Mouse (Mus musculus) megakaryocyte, embryonic 14.5 days (primary cell): ENCODE data around the gene Ano6. TPM values are rescaled to one million over a fixed set of nuclear protein-coding genes. Genes with fewer than 3 reads are reported as not detected.

Experiments used
- H3K27me3 ChIP-seq: replicated peaks from 2 replicates; pipeline ENCODE3; 2012; ENCODE audit warnings: inconsistent platforms
- H3K36me3 ChIP-seq: replicated peaks from 2 replicates; pipeline ENCODE3; 2012; ENCODE audit warnings: low read length, inconsistent platforms, mixed read lengths
- H3K4me1 ChIP-seq: 2 replicates; pipeline ENCODE4 v1.6.1; 2012; ENCODE audit warnings: inconsistent platforms
- H3K4me3 ChIP-seq: replicated peaks from 2 replicates; pipeline ENCODE3; 2012; ENCODE audit warnings: moderate library complexity, mild to moderate bottlenecking, inconsistent platforms
- H3K9me3 ChIP-seq: 2 replicates; pipeline ENCODE4 v1.6.1; 2012; ENCODE audit warnings: inconsistent platforms
- FLI1 ChIP-seq: IDR thresholded peaks from 2 replicates; pipeline ENCODE4 v1.6.1; 2012; ENCODE audit warnings: low read length, inconsistent platforms, mixed read lengths
- GATA1 ChIP-seq: IDR thresholded peaks from 3 replicates; pipeline ENCODE4 v1.6.1; 2012; ENCODE audit warnings: mixed read lengths, low read length, inconsistent platforms, borderline replicate concordance
- polyA plus RNA-seq: library from polyadenylated mRNA; stranded (reverse); fragments of >175 nt; gene quantifications from 2 replicates; pipeline ENCODE4 v1.2.3, GENCODE M21; 2012; ENCODE audit warnings: low replicate concordance; ENCODE audit not compliant: insufficient read depth

The Ano6 gene
- polyA plus RNA-seq, 1 experiment = 10.3 TPM

GRCm38 (mm10) chr15:95774674-95775414 lies 15.8 kb upstream of the Ano6 start:
- Histone ChIP-seq H3K36me3 (peaks cover under 1% of the 10 kb centered on the region), H3K27me3 (no peaks in the 10 kb centered on the region), H3K4me1 (peaks cover 43% of the 10 kb centered on the region), H3K4me3 (no peak overlapping the region), H3K9me3 (peaks cover 4% of the 10 kb centered on the region)
- no peak for TF ChIP-seq GATA1
- no peak for TF ChIP-seq FLI1

GRCm38 (mm10) chr15:95777743-95778142 lies 12.9 kb upstream of the Ano6 start:
- Histone ChIP-seq H3K9me3 (peaks cover 25% of the 10 kb centered on the region), H3K4me1 (peaks cover 49% of the 10 kb centered on the region), H3K4me3 (no peak overlapping the region), H3K27me3 (no peaks in the 10 kb centered on the region), H3K36me3 (peaks cover 20% of the 10 kb centered on the region)
- TF ChIP-seq FLI1 (no peak), GATA1 (no peak)

GRCm38 (mm10) chr15:95778710-95779109 lies 11.9 kb upstream of the Ano6 start:
- peaks cover 25% of the 10 kb centered on the region for H3K9me3 ChIP-seq
- no peak overlapping the region for H3K4me3 ChIP-seq
- TF ChIP-seq GATA1 (no peak), FLI1 (no peak)
- peaks cover 46% of the 10 kb centered on the region for H3K4me1 ChIP-seq
- H3K27me3 ChIP-seq = no peaks in the 10 kb centered on the region
- peaks cover 20% of the 10 kb centered on the region for H3K36me3 ChIP-seq

GRCm38 (mm10) chr15:95786624-95787023 lies 4.0 kb upstream of the Ano6 start:
- H3K4me1 ChIP-seq = peaks cover 37% of the 10 kb centered on the region
- H3K9me3 ChIP-seq = peaks cover 33% of the 10 kb centered on the region
- H3K4me3 ChIP-seq = no peak overlapping the region
- H3K27me3 ChIP-seq = no peaks in the 10 kb centered on the region
- peaks cover 34% of the 10 kb centered on the region for H3K36me3 ChIP-seq
- TF ChIP-seq FLI1 (no peak), GATA1 (no peak)

- peaks cover 32% of the 10 kb centered on the region for H3K36me3 ChIP-seq
- TF ChIP-seq FLI1 = no peak
- no peak for TF ChIP-seq GATA1
- H3K4me3 ChIP-seq = no peak overlapping the region
- no peaks in the 10 kb centered on the region for H3K27me3 ChIP-seq
- peaks cover 43% of the 10 kb centered on the region for H3K4me1 ChIP-seq
- peaks cover 24% of the 10 kb centered on the region for H3K9me3 ChIP-seq
These were observed 3.1 kb upstream of the Ano6 start for GRCm38 (mm10) chr15:95787578-95787977.

GRCm38 (mm10) chr15:95789562-95790528 lies 798 bp upstream of the Ano6 start:
- H3K9me3 ChIP-seq = peaks cover 13% of the 10 kb centered on the region
- peak overlapping the region; percentile 99 for H3K4me3 ChIP-seq
- TF ChIP-seq GATA1 (no peak), FLI1 (no peak)
- peaks cover 65% of the 10 kb centered on the region for H3K4me1 ChIP-seq
- H3K36me3 ChIP-seq = peaks cover 43% of the 10 kb centered on the region
- no peaks in the 10 kb centered on the region for H3K27me3 ChIP-seq

GRCm38 (mm10) chr15:95791141-95791791 lies 623 bp downstream of the Ano6 start:
- peak overlapping the region; percentile 99 for H3K4me3 ChIP-seq
- H3K36me3 ChIP-seq = peaks cover 52% of the 10 kb centered on the region
- TF ChIP-seq FLI1 = no peak
- no peak for TF ChIP-seq GATA1
- H3K9me3 ChIP-seq = peaks cover 8% of the 10 kb centered on the region
- H3K27me3 ChIP-seq = no peaks in the 10 kb centered on the region
- H3K4me1 ChIP-seq = peaks cover 78% of the 10 kb centered on the region

GRCm38 (mm10) chr15:95791855-95792254 lies 1.2 kb downstream of the Ano6 start:
- H3K4me1 ChIP-seq = peaks cover 77% of the 10 kb centered on the region
- H3K4me3 ChIP-seq = peak overlapping the region; percentile 99

GRCm38 (mm10) chr15:95792261-95793260 lies 1.9 kb downstream of the Ano6 start:
- H3K4me3 ChIP-seq = peak overlapping the region; percentile 99
- H3K4me1 ChIP-seq = peaks cover 77% of the 10 kb centered on the region

More at GRCm38 (mm10) chr15:95791855-95792254, 1.2 kb downstream of the Ano6 start:
- TF ChIP-seq GATA1 = no peak
- TF ChIP-seq FLI1 = no peak
- Histone ChIP-seq H3K36me3 (peaks cover 54% of the 10 kb centered on the region), H3K9me3 (peaks cover 8% of the 10 kb centered on the region), H3K27me3 (no peaks in the 10 kb centered on the region)

More at GRCm38 (mm10) chr15:95792261-95793260, 1.9 kb downstream of the Ano6 start:
- Histone ChIP-seq H3K9me3 (0 out of 2 replicates have a peak, but pooled peaks cover 3% of the 10 kb centered on the region), H3K27me3 (no peaks in the 10 kb centered on the region), H3K36me3 (peaks cover 53% of the 10 kb centered on the region)
- TF ChIP-seq FLI1 = no peak
- no peak for TF ChIP-seq GATA1
